Mouse (Mus musculus) thymus, adult 2 months (tissue): ENCODE data around the gene Mapkap1.

Experiments used
- CTCF ChIP-seq: fragments of 200-500 bp; IDR thresholded peaks from 2 replicates; pipeline ENCODE4 v1.5.1; 2012; ENCODE audit warnings: mild to moderate bottlenecking, control low read depth, low read length, moderate library complexity, borderline replicate concordance; ENCODE audit not compliant: control insufficient read depth, poor library complexity, insufficient read depth; ENCODE audit errors: extremely low read depth
- POLR2A ChIP-seq: fragments of 200-500 bp; IDR thresholded peaks from 2 replicates; pipeline ENCODE4 v1.6.1; 2012; ENCODE audit warnings: mild to moderate bottlenecking, low read length, control low read depth, moderate library complexity; ENCODE audit not compliant: control insufficient read depth, poor library complexity, insufficient read depth; ENCODE audit errors: extremely low read depth

- TF ChIP-seq POLR2A (no peak), CTCF (no peak)
Measured at GRCm38 (mm10) chr2:34378930-34379329, 27.6 kb upstream of the Mapkap1 start.
